Mouse (Mus musculus) naive thymus-derived CD4-positive, alpha-beta T cell, adult 2 months (primary cell): ENCODE measurements around the gene Arpc2.
A peak's percentile ranks its signal among the peaks of the same experiment; 100 is the strongest.

Experiments
- DNase-seq: peaks from one replicate; pipeline ENCODE4 v3.0.0-alpha.2; 2011; ENCODE audit warnings: low read depth

The Arpc2 gene

GRCm38 (mm10) chr1:74283686-74284463 lies 48.0 kb downstream of the Arpc2 start:
- peak; percentile 63 for DNase-seq

- DNase-seq: peak; percentile 100
Measured at GRCm38 (mm10) chr1:74284543-74285160, 48.8 kb downstream of the Arpc2 start, which contains the start of the genes Aamp and Pnkd. Gene Aamp, minus strand, starts transcription at chr1:74284738. Gene Pnkd, plus strand, starts transcription at chr1:74284930.

GRCm38 (mm10) chr1:74285212-74286010 lies 49.5 kb downstream of the Arpc2 start:
- DNase-seq: peak; percentile 45

- peak; percentile 43 for DNase-seq
Measured at GRCm38 (mm10) chr1:74286869-74287607, 51.2 kb downstream of the Arpc2 start.

GRCm38 (mm10) chr1:74288327-74288726 lies 52.4 kb downstream of the Arpc2 start:
- DNase-seq: no peak

- no peak for DNase-seq
Measured at GRCm38 (mm10) chr1:74289248-74289647, 53.4 kb downstream of the Arpc2 start.

- DNase-seq: no peak
Measured at GRCm38 (mm10) chr1:74289740-74290139, 53.9 kb downstream of the Arpc2 start.

- DNase-seq: no peak
Measured at GRCm38 (mm10) chr1:74290141-74290540, 54.3 kb downstream of the Arpc2 start.

GRCm38 (mm10) chr1:74292331-74293020 lies 56.6 kb downstream of the Arpc2 start:
- no peak for DNase-seq

- no peak for DNase-seq
Measured at GRCm38 (mm10) chr1:74293306-74293960, 57.5 kb downstream of the Arpc2 start.

- no peak for DNase-seq
Measured at GRCm38 (mm10) chr1:74294090-74294643, 58.3 kb downstream of the Arpc2 start.

- no peak for DNase-seq
Measured at GRCm38 (mm10) chr1:74294733-74295455, 59.0 kb downstream of the Arpc2 start.

- no peak for DNase-seq
Measured at GRCm38 (mm10) chr1:74295456-74296171, 59.7 kb downstream of the Arpc2 start.

- DNase-seq: no peak
Measured at GRCm38 (mm10) chr1:74296477-74296876, 60.6 kb downstream of the Arpc2 start.

GRCm38 (mm10) chr1:74297269-74297668 lies 61.4 kb downstream of the Arpc2 start:
- DNase-seq: no peak

- DNase-seq: no peak
Measured at GRCm38 (mm10) chr1:74298157-74298750, 62.4 kb downstream of the Arpc2 start.

- DNase-seq: no peak
Measured at GRCm38 (mm10) chr1:74298996-74299395, 63.1 kb downstream of the Arpc2 start.

- DNase-seq: no peak
Measured at GRCm38 (mm10) chr1:74300347-74301110, 64.6 kb downstream of the Arpc2 start.
